Mouse (Mus musculus): ENCODE results near the gene Arl9. TPM values are rescaled to one million over a fixed set of nuclear protein-coding genes. Genes with fewer than 3 reads are reported as not detected.

Arl9 gene
- 0.67 TPM in 1 of 2 replicates, not detected in the other for polyA plus RNA-seq (2012; rRNA removed; ENCODE audit: low replicate concordance)

GRCm38 (mm10) chr5:77004051-77004821, at the start of gene Arl9:
TSS of gene Arl9 (plus strand) at chr5:77004055.

GRCm38 (mm10) chr5:76974554-76975285, 29.1 kb upstream of the Arl9 start, which contains the start of gene Srp72:
TSS of gene Srp72 (plus strand) at chr5:76974683.

DNA sequence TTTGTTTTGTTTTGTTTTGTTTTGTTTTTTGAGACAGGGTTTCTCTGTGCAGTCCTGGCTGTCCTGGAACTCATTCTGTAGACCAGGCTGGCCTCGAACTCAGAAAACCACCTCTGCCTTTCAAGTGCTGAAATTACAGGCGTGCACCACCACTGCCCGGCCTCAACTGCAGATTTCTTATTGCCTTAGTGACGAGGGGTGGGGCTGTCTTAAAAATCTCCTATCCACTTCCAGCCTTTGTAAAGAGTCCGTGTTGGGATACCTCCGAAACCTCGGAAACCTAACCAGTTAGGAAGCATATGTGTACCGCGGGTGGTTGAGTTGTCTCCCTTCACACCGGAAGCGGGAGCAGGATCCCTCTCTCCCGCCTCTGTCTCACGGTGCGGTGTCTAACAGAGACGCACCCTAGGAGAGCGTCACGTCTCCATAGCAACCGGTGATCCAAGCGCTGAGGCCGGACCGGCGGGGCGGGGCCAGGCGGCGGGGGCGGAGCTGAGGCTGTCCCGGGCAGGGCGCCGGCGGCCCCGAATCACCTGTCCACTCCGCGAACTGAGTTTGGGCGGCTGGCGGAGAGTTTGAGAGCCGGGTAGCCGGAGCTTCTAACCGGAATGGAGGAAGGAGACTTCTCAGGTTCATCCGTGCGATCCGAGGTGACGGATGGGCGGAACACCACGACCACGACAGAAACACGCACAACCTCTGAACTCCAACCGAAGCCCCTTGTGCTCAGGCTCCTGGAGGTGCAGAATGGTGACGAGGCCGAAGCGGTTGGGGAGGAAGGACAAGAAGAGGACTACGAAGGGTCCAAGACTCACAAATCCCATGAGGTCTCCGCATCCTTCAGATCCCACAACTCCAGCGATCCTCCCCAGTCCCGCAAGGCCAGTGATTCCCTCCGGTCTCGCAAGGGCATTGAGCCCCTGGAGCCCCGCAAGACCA, 12.0 kb downstream of the Arl9 start, which contains the start of gene Thegl:
TSS of gene Thegl (plus strand) at position 480 of the 939 bp plus-strand sequence.

Other genes with a start within 250 kb of the Arl9 start
- gene Aasdh, start 98.5 kb upstream of the Arl9 start, polyA plus RNA-seq (2012; rRNA removed; ENCODE audit: low replicate concordance), result 11.2 and 17.7 TPM in 2 replicates
- 66.8 and 81.9 TPM in 2 replicates for gene Paics, start 52.7 kb upstream of the Arl9 start, polyA plus RNA-seq (2012; rRNA removed; ENCODE audit: low replicate concordance)
- gene Ppat, start 52.5 kb upstream of the Arl9 start, polyA plus RNA-seq (2012; rRNA removed; ENCODE audit: low replicate concordance), result 1.8 and 7.5 TPM in 2 replicates
- 29.2 and 40.1 TPM in 2 replicates for gene Srp72, start 29.4 kb upstream of the Arl9 start, polyA plus RNA-seq (2012; rRNA removed; ENCODE audit: low replicate concordance)
- gene Thegl, start 12.0 kb downstream of the Arl9 start, polyA plus RNA-seq (2012; rRNA removed; ENCODE audit: low replicate concordance), result not detected in 2 replicates
- 11.7 and 13.6 TPM in 2 replicates for gene Hopx, start 111.1 kb downstream of the Arl9 start, polyA plus RNA-seq (2012; rRNA removed; ENCODE audit: low replicate concordance)
- gene Spink2, start 207.4 kb downstream of the Arl9 start, polyA plus RNA-seq (2012; rRNA removed; ENCODE audit: low replicate concordance), result 1.3 and 6.7 TPM in 2 replicates

Data from subcutaneous adipose tissue, adult 2 months (tissue).